Mouse (Mus musculus) urinary bladder, postnatal 10 days (tissue): ENCODE results near the gene Odf4.
A peak's percentile ranks its signal among the peaks of the same experiment; 100 is the strongest.

Experiments used
- DNase-seq: peaks from one replicate; pipeline ENCODE4 v3.0.0; 2022; ENCODE audit warnings: low spot score

Gene Odf4

GRCm38 (mm10) chr11:68902367-68902766 lies 24.5 kb downstream of the Odf4 start:
- no peak for DNase-seq

- DNase-seq, result no peak
These were observed 24.9 kb downstream of the Odf4 start for GRCm38 (mm10) chr11:68902047-68902364.

GRCm38 (mm10) chr11:68901351-68902046 lies 25.4 kb downstream of the Odf4 start, which contains the start of gene Rpl26:
Gene Rpl26, plus strand, starts transcription at chr11:68901583.
- peak; percentile 96 for DNase-seq

- DNase-seq, result no peak
These were observed 26.1 kb downstream of the Odf4 start for GRCm38 (mm10) chr11:68900519-68901350.

DNA sequence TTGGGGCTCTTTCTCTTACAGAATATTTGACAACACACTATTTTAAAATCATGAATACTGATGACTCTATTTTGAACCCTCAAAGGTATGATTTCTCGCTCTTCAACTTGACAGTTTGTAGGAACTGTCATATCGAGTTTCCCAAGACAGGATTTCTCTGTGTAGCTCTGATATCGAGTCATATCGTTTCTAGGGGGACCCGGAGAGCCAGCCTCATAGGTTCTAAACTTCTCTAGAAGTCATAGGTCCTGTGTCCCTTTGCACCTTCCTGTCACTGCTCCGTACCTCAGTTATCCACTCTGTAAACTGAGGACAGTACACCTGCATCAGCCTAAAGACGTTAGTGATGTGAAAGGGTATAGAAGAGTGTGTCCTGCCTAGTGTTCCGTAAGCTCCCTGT lies 27.1 kb downstream of the Odf4 start:
- no peak for DNase-seq

DNA sequence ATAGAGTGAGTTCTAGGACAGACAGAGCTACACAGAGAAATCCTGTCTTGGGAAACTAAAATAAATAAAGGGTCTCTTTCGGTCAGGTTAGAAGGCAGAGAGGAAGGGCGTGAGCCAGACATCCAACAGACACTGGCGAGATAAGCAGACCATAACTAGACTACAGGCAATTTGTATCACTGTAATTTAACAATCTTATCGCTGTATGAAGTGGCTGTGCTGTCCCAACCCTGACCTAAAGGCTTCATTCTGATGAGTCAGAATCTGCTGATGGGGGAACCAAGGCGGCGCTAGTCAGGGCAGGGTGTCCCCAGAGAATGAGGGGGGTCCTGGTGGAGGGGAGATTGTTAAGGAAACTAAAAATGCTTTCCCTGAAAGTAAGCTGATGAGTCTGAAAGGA lies 28.1 kb downstream of the Odf4 start:
- no peak for DNase-seq

GRCm38 (mm10) chr11:68897838-68898237 lies 29.0 kb downstream of the Odf4 start:
- DNase-seq, result no peak

GRCm38 (mm10) chr11:68897120-68897519 lies 29.8 kb downstream of the Odf4 start:
- no peak for DNase-seq

GRCm38 (mm10) chr11:68896247-68896646 lies 30.6 kb downstream of the Odf4 start:
- DNase-seq, result no peak

GRCm38 (mm10) chr11:68893911-68894464 lies 32.9 kb downstream of the Odf4 start:
- no peak for DNase-seq

DNA sequence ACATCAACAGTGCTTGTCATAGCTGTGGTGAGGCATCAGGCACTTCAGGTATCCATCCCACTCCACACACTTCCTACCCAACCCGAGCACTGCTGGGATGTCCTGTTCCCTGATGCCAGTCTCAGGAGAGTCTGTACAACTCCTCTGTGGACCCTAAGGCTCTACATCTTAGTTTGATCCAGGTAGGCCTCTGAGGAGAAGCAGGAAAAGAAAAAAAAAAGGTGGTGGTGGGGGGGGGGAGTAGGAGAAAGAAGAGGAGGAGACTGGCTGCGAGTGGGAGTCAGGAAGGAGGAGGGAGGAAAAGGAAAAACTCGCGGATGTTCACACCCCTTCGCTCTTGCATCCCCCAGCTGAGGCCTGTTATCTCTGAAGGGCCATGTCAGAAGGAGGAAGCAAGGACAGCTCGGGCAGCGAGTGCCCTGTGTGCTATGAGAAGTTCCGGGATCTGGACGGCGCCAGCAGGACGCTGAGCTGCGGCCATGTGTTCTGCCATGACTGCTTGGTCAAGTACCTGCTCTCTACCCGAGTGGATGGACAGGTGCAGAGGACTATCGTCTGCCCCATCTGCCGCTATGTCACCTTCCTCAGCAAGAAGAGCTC lies 34.5 kb downstream of the Odf4 start:
- no peak for DNase-seq

DNA sequence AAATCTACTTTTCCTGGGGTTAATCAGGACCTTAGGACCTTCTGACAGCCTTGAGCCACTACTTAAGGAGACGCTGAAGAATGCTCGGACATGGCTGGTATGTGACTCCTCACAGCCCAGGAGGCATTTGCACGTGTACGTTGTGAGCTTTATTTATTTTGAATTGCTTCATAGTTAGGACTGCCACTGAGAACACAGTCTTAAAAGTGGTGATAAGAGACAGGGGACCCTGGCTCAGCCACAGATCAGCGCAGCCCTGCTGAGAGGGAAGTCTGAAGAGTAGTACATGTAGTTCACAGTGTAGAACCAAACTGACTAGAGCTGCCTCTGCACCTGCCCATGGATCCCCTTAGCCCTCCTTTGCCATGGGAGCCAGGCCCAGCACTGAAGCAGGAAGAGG lies 35.1 kb downstream of the Odf4 start:
- DNase-seq, result no peak

DNA sequence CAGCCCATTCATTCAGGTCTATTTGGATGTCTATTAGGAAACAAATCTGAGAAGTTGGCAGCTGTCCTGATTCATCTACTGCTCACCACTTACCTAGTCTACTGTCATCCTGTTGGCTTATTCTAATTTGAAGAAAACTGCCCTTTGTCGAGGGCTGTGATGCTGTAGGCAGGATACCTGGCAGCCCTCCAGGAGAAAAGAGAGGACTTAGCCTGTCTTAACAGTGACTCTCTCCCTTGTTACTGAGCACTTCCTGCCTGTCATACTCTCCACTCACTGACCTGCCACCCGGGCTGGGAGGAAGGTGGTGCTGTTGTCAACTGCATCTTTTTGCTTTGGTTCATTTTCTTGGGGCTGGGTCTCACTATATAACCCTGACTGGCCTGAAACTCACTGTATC lies 36.3 kb downstream of the Odf4 start:
- no peak for DNase-seq

GRCm38 (mm10) chr11:68888653-68889052 lies 38.2 kb downstream of the Odf4 start:
- DNase-seq, result no peak

DNA sequence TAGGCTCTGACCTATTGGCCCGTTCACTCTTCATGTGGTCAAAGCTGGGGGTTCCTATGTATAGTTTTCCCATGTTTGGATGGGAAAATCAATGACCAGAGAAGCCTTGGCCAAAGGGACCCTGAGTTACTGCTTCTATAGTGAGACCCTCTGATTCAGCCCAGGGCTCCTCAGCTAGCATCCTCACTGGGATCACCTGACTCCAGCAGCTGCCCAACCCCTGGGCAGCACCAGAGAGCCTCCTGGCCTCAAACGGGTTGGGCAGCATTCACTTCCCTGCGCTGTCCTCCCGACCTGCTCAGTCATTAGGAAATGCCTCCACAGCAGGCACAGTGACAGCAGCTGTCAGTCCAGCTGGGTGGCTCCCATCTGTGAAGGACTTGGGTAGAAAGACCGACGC lies 38.6 kb downstream of the Odf4 start, which contains the start of gene Rnf222:
TSS of gene Rnf222 (plus strand) at position 301 of the 400 bp plus-strand sequence.
- DNase-seq, result no peak

DNA sequence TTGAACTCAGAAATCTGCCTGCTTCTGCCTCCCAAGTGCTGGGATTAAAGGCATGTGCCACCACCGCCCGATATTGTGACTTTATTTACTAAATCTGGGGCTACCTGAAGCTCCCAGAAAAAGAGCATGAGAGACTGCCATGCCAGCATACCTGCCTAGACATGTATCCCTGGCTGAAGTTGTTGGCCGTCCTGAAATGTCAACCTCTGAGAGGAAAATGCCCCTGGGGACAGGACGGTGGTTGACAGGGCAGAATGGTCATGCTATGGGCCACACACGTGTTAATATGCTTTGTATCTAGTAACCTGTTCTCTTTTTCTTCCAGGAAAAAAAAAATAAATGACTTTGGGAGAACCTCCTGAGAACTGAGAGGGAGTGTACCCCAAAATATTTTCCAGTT lies 40.8 kb downstream of the Odf4 start:
- no peak for DNase-seq

DNA sequence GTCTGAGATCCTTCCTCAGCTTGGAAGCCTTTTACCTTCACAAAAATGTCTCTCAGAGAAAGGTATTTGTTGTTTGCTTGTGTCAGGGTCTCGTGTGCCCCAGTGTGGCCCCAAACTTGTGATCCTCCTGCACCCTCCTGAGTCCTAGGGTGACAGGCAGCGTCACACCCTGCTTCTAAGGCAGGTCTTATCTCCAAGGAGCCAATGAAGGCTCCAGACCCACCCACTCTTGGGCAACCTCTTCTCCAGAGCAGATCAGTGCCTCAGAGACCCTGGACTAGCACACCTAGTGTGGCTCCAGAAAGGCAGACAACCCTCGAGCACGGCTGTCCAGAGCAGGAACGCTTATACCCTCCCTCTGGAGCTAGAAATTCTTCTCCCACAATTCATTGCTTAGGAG lies 42.5 kb downstream of the Odf4 start:
- DNase-seq, result no peak

GRCm38 (mm10) chr11:68883843-68884242 lies 43.0 kb downstream of the Odf4 start:
- no peak for DNase-seq

DNA sequence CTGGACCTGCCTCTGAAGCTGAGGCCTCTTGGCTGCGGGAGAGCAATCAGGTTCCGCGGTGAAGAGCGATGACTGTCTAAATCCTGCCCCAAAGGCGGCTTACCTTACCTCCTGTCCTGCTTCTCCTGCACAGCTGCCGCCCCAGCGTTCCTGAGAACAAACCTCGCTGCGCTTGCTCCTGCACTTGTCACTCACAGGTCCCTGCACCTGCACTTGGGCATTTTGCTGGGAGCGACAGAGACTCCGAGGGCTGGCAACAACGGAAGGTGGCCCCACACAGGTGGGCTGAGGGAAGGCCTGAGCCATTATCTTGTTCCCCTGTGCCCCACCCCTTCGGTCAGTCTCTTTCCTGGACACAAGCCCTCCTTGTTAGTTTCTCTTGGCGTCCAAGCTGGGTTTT lies 44.8 kb downstream of the Odf4 start:
- no peak for DNase-seq

- no peak for DNase-seq
These were observed 48.1 kb downstream of the Odf4 start for GRCm38 (mm10) chr11:68878811-68879210.

GRCm38 (mm10) chr11:68874841-68875240 lies 52.0 kb downstream of the Odf4 start:
- no peak for DNase-seq
